Mouse (Mus musculus) adrenal gland, postnatal 36 days (tissue): ENCODE measurements around the gene 2310009B15Rik. TPM values are rescaled to one million over a fixed set of nuclear protein-coding genes. Genes with fewer than 3 reads are reported as not detected.

ENCODE experiments used
- DNase-seq, 2 experiments: peaks; one replicate each; pipeline ENCODE4 v3.0.0; 2021; ENCODE audit warnings: mixed read lengths in 1 of 2
- long read RNA-seq, 2 experiments: library from polyadenylated mRNA; stranded (forward); transcript quantifications; one replicate each; pipeline ENCODE4 v2.0.0; 2021; ENCODE audit warnings: borderline sequencing depth in 2 of 2
- total RNA-seq, 2 experiments: library from RNA; stranded (reverse); gene quantifications; 2 replicates each; pipeline ENCODE4 v1.2.3; 2021

Gene 2310009B15Rik
- total RNA-seq = 10 to 100 TPM; 19.3 to 20.7 TPM
- long read RNA-seq, experiment 1, transcript 2310009B15Rik-201 (3 exons, 565 nt) = major isoform, 18 of 28 reads
- long read RNA-seq, experiment 1, partial matches to known transcripts = 0 of 28 reads
- long read RNA-seq, experiment 1, other reads (novel, unspliced or antisense) = 10 of 28 reads
- long read RNA-seq, experiment 2, transcript 2310009B15Rik-201 (3 exons, 565 nt) = major isoform, 9 of 13 reads
- long read RNA-seq, experiment 2, partial matches to known transcripts = 0 of 13 reads
- long read RNA-seq, experiment 2, other reads (novel, unspliced or antisense) = 3 of 13 reads

GRCm38 (mm10) chr1:138856101-138856950 is at the start of gene 2310009B15Rik:
TSS of gene 2310009B15Rik (minus strand) at chr1:138856852.
- peak; percentile 87 to 92 for DNase-seq

- no peak for DNase-seq
These were observed 49.6 kb upstream of the 2310009B15Rik start for GRCm38 (mm10) chr1:138906256-138906655.

GRCm38 (mm10) chr1:138905092-138905765 is 48.6 kb upstream of the 2310009B15Rik start:
- no peak for DNase-seq

- DNase-seq = no peak
These were observed 47.2 kb upstream of the 2310009B15Rik start for GRCm38 (mm10) chr1:138903894-138904293.

GRCm38 (mm10) chr1:138901431-138902117 is 44.9 kb upstream of the 2310009B15Rik start:
- DNase-seq = no peak

GRCm38 (mm10) chr1:138896088-138896487 is 39.4 kb upstream of the 2310009B15Rik start:
- peak in 1 of 2 experiments; percentile 4 for DNase-seq

GRCm38 (mm10) chr1:138877470-138878254 is 21.0 kb upstream of the 2310009B15Rik start:
- DNase-seq = no peak

GRCm38 (mm10) chr1:138876371-138877045 is 19.9 kb upstream of the 2310009B15Rik start:
- no peak for DNase-seq

- DNase-seq = no peak
These were observed 5.8 kb downstream of the 2310009B15Rik start for GRCm38 (mm10) chr1:138850823-138851222.

- DNase-seq = no peak
These were observed 6.5 kb downstream of the 2310009B15Rik start for GRCm38 (mm10) chr1:138850161-138850539.

- DNase-seq = no peak
These were observed 7.0 kb downstream of the 2310009B15Rik start for GRCm38 (mm10) chr1:138849531-138850160.

- peak in 1 of 2 experiments; percentile 23 for DNase-seq
These were observed 8.0 kb downstream of the 2310009B15Rik start, which contains the start of gene Lhx9 for GRCm38 (mm10) chr1:138848511-138849109. TSS of gene Lhx9 (minus strand) at chr1:138848577.

GRCm38 (mm10) chr1:138848026-138848425 is 8.6 kb downstream of the 2310009B15Rik start:
- DNase-seq = no peak

- no peak for DNase-seq
These were observed 9.5 kb downstream of the 2310009B15Rik start for GRCm38 (mm10) chr1:138847146-138847545.

GRCm38 (mm10) chr1:138846581-138846980 is 10.1 kb downstream of the 2310009B15Rik start:
- DNase-seq = no peak

- DNase-seq = no peak
These were observed 10.5 kb downstream of the 2310009B15Rik start for GRCm38 (mm10) chr1:138846131-138846530.

GRCm38 (mm10) chr1:138845481-138845880 is 11.2 kb downstream of the 2310009B15Rik start:
- no peak for DNase-seq

GRCm38 (mm10) chr1:138844166-138844565 is 12.5 kb downstream of the 2310009B15Rik start:
- DNase-seq = no peak

- peak in 1 of 2 experiments; percentile 28 for DNase-seq
These were observed 13.1 kb downstream of the 2310009B15Rik start for GRCm38 (mm10) chr1:138843361-138844091.
